Mouse (Mus musculus) thymus, adult 2 months (tissue): ENCODE data around the gene E2f6.

ENCODE experiments used
- CTCF ChIP-seq: fragments of 200-500 bp; IDR thresholded peaks from 2 replicates; pipeline ENCODE4 v1.5.1; 2012; ENCODE audit warnings: mild to moderate bottlenecking, control low read depth, low read length, moderate library complexity, borderline replicate concordance; ENCODE audit not compliant: control insufficient read depth, poor library complexity, insufficient read depth; ENCODE audit errors: extremely low read depth
- POLR2A ChIP-seq: fragments of 200-500 bp; IDR thresholded peaks from 2 replicates; pipeline ENCODE4 v1.6.1; 2012; ENCODE audit warnings: mild to moderate bottlenecking, low read length, control low read depth, moderate library complexity; ENCODE audit not compliant: control insufficient read depth, poor library complexity, insufficient read depth; ENCODE audit errors: extremely low read depth

DNA sequence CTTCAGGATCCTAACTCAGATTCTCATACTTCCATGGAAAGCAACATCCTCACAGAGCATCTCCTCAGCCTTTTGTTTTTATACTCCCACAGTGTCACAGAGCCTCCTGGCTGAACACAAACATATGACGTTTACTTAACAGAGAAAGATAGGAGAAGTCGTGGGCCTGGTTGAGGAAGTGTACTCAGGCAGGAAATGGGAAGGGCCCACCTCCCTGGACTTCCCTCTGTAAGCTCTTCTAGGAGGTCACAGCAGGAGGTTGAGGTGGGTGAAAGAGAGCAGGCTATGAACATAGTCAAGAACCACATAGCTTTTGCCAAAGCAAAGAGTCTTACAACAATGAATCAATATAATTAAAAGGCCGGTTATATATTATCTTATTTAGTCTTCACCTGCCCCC is 55.1 kb downstream of the E2f6 start:
- TF ChIP-seq CTCF = no peak
- TF ChIP-seq POLR2A = no peak
